Mouse (Mus musculus): Measurements from ENCODE around the gene Scgb1c1.
"Not testable (repeated sequence)": the region's sequence is repeated elsewhere in the genome, so short reads cannot be mapped to it uniquely, and the experiment has no call there.

Gene Scgb1c1

GRCm38 (mm10) chr7:140881696-140882468, 36.5 kb downstream of the Scgb1c1 start, which contains the start of the genes Psmd13 and Sirt3:
Gene Psmd13 (plus strand): TSS chr7:140881968.
Gene Sirt3 (minus strand): TSS chr7:140882309.
- DNase-seq = peak; percentile 93

- no peak for DNase-seq
These were observed 37.1 kb downstream of the Scgb1c1 start for GRCm38 (mm10) chr7:140882469-140882803.

GRCm38 (mm10) chr7:140890636-140891035, 45.3 kb downstream of the Scgb1c1 start:
- not testable (repeated sequence) for DNase-seq

GRCm38 (mm10) chr7:140894031-140894430, 48.7 kb downstream of the Scgb1c1 start:
- DNase-seq = no peak

- no peak for DNase-seq
These were observed 49.3 kb downstream of the Scgb1c1 start for GRCm38 (mm10) chr7:140894611-140895010.

All from right cerebral cortex, postnatal 4 days (tissue).